ENCODE assay signal across 8 mouse cellular contexts in genomic region chr1:59683926-59684818, GRCm38 (mm10). TPM values are rescaled to one million over a fixed set of nuclear protein-coding genes. Genes with fewer than 3 reads are reported as not detected.
DNase-seq lines count a peak whose midpoint lies in the region; ATAC-seq and TF ChIP-seq lines count a peak whose summit lies in the region.

No protein-coding gene starts in this region.

- peaks cover 14% of the 10 kb centered on the region for H3K4me1 ChIP-seq in forebrain, embryonic 14.5 days (ENCODE audit: control insufficient read depth, insufficient read depth, low read length)
- H3K4me1 ChIP-seq in limb, embryonic 13.5 days: peaks cover 21% of the 10 kb centered on the region
- H3K4me1 ChIP-seq in midbrain, postnatal 0 days (ENCODE audit: insufficient read depth, low read length): peaks cover 10% of the 10 kb centered on the region

- peak overlapping the region; percentile 84 for H3K4me3 ChIP-seq in forebrain, embryonic 14.5 days (ENCODE audit: low read depth, low read length)
- peak overlapping the region; percentile 77 for H3K4me3 ChIP-seq in limb, embryonic 13.5 days
- peak overlapping the region; percentile 67 for H3K4me3 ChIP-seq in midbrain, postnatal 0 days (ENCODE audit: low read depth, low read length)

- no peaks in the 10 kb centered on the region for H3K9me3 ChIP-seq in forebrain, embryonic 14.5 days (replicated peaks; ENCODE audit: control insufficient read depth, low read length)
- no peaks in the 10 kb centered on the region for H3K9me3 ChIP-seq in limb, embryonic 13.5 days
- H3K9me3 ChIP-seq in midbrain, postnatal 0 days (ENCODE audit: low read length): no peaks in the 10 kb centered on the region

- WGBS in forebrain, embryonic 14.5 days: 10% methylated on average over 11 of the region's 11 CpGs
- 11% methylated on average over 11 of the region's 11 CpGs for WGBS in limb, embryonic 13.5 days
- WGBS in midbrain, postnatal 0 days: 11% methylated on average over 11 of the region's 11 CpGs

- peak overlapping the region; percentile 58; the same call in 1 of the 2 replicates for H3K9ac ChIP-seq in forebrain, embryonic 14.5 days (ENCODE audit: low read length)
- peak overlapping the region; percentile 63 for H3K9ac ChIP-seq in limb, embryonic 13.5 days
- H3K9ac ChIP-seq in midbrain, postnatal 0 days (replicated peaks; ENCODE audit: low read length, poor library complexity, severe bottlenecking): 0 out of 2 replicates have a peak overlapping the region, but pooled peaks have one; percentile 36

- no peak; the same call in 1 of the 2 replicates for ATAC-seq in forebrain, embryonic 14.5 days
- ATAC-seq in limb, embryonic 13.5 days (ENCODE audit: low FRiP score, low read depth): peak; percentile 37; the same call in 1 of the 2 replicates
- peak; percentile 50 for ATAC-seq in midbrain, postnatal 0 days (ENCODE audit: low FRiP score)

- TF ChIP-seq CTCF in midbrain, postnatal 0 days (IDR thresholded peaks at IDR 0.05): no peak

- H3K36me3 ChIP-seq in forebrain, embryonic 14.5 days (ENCODE audit: control insufficient read depth, insufficient read depth, low read length): no peaks in the 10 kb centered on the region
- H3K36me3 ChIP-seq in limb, embryonic 13.5 days: no peaks in the 10 kb centered on the region
- no peaks in the 10 kb centered on the region for H3K36me3 ChIP-seq in midbrain, postnatal 0 days (ENCODE audit: insufficient read depth, low read length)

- H3K27ac ChIP-seq in forebrain, embryonic 14.5 days (ENCODE audit: low read depth, low read length): no peak overlapping the region
- no peak overlapping the region for H3K27ac ChIP-seq in limb, embryonic 13.5 days
- no peak overlapping the region for H3K27ac ChIP-seq in midbrain, postnatal 0 days (ENCODE audit: low read depth, low read length)

- DNase-seq in kidney, adult 18-20 months: peak; percentile 41
- no peak for DNase-seq in kidney, postnatal 14 days
- peak; percentile 8 to 15 for DNase-seq in adrenal gland, postnatal 36 days
- DNase-seq in forebrain, embryonic 14.5 days (ENCODE audit: low spot score): no peak
- DNase-seq in induced T-regulatory cell, adult 2 months (ENCODE audit: low read depth): peak; percentile 29
- no peak for DNase-seq in midbrain, postnatal 0 days (ENCODE audit: low spot score)
- DNase-seq in thymus, postnatal 14 days: peak; percentile 38

- H3K27me3 ChIP-seq in forebrain, embryonic 14.5 days (replicated peaks; ENCODE audit: control insufficient read depth, insufficient read depth, low read length): no peaks in the 10 kb centered on the region
- 0 out of 2 replicates have a peak, but pooled peaks cover 6% of the 10 kb centered on the region for H3K27me3 ChIP-seq in limb, embryonic 13.5 days
- 0 out of 2 replicates have a peak, but pooled peaks cover 5% of the 10 kb centered on the region for H3K27me3 ChIP-seq in midbrain, postnatal 0 days (ENCODE audit: insufficient read depth, low read length)

- H3K4me2 ChIP-seq in forebrain, embryonic 14.5 days (ENCODE audit: low read length): peak overlapping the region; percentile 70
- H3K4me2 ChIP-seq in limb, embryonic 13.5 days (replicated peaks): peak overlapping the region; percentile 94
- H3K4me2 ChIP-seq in midbrain, postnatal 0 days (ENCODE audit: low read depth, low read length, poor library complexity, severe bottlenecking): peak overlapping the region; percentile 64

RNA-seq across cellular contexts. Expression of gene Nop58, which starts 0.6 kb away (rescaled TPM):
- total RNA-seq in adrenal gland, postnatal 36 days (2021): 100 to 1,000 TPM in 1 of 2 experiments, 10 to 100 TPM in 1; 93.9 to 126 TPM
- 137 and 152 TPM in 2 replicates for polyA plus RNA-seq in forebrain, embryonic 14.5 days (2014; fragmentation: Nextera tagmentation; extraction: Ambion mirVana)
- polyA plus RNA-seq in limb, embryonic 13.5 days (2015; fragmentation: Nextera tagmentation; extraction: Ambion mirVana): 262 and 267 TPM in 2 replicates
- total RNA-seq in midbrain, postnatal 0 days (2014; rRNA removed): 78.3 and 88.6 TPM in 2 replicates
- polyA plus RNA-seq in midbrain, postnatal 0 days (2015; fragmentation: Nextera tagmentation; extraction: Ambion mirVana): 117 and 146 TPM in 2 replicates

RNA-seq across cellular contexts. Expression of gene Sumo1, which starts 13.5 kb away (rescaled TPM):
- total RNA-seq in adrenal gland, postnatal 36 days (2021): 100 to 1,000 TPM; 115 to 155 TPM
- polyA plus RNA-seq in forebrain, embryonic 14.5 days (2014; fragmentation: Nextera tagmentation; extraction: Ambion mirVana): 473 and 528 TPM in 2 replicates
- 473 and 474 TPM in 2 replicates for polyA plus RNA-seq in limb, embryonic 13.5 days (2015; fragmentation: Nextera tagmentation; extraction: Ambion mirVana)
- 81.6 and 124 TPM in 2 replicates for total RNA-seq in midbrain, postnatal 0 days (2014; rRNA removed)
- polyA plus RNA-seq in midbrain, postnatal 0 days (2015; fragmentation: Nextera tagmentation; extraction: Ambion mirVana): 304 and 319 TPM in 2 replicates

Comparison
In these comparisons a context has a peak if more than half of its experiments do, and no peak if none do; other contexts are left out.
1. DNase-seq: peak in kidney, adult 18-20 months (single experiment), adrenal gland, postnatal 36 days (2 of 2), induced T-regulatory cell, adult 2 months (single experiment) and thymus, postnatal 14 days (single experiment); none in kidney, postnatal 14 days (single experiment), forebrain, embryonic 14.5 days (single experiment) and midbrain, postnatal 0 days (single experiment).
2. Peak in every context shown above with its lines, with median percentiles within 50 percentile points of each other: H3K4me2 ChIP-seq, H3K4me3 ChIP-seq and H3K9ac ChIP-seq.